Mouse (Mus musculus) heart, embryonic 12.5 days (tissue): ENCODE data around the gene Grin3b. TPM values are rescaled to one million over a fixed set of nuclear protein-coding genes. Genes with fewer than 3 reads are reported as not detected.

Experiments
- ATAC-seq: fragments of 200-750 bp; cut with Nextera tagmentation; 2 replicates; pipeline ENCODE4 v1.8.0; 2017; ENCODE audit warnings: moderate TSS enrichment, moderate library complexity; ENCODE audit not compliant: insufficient number of reproducible peaks, low FRiP score
- H3K27ac ChIP-seq: fragments of 300-500 bp; sonication (generic); 2 replicates; pipeline ENCODE4 v1.5.1; 2016; ENCODE audit warnings: mild to moderate bottlenecking, moderate library complexity; ENCODE audit not compliant: poor library complexity, severe bottlenecking
- H3K27me3 ChIP-seq: fragments of 300-500 bp; sonication (generic); replicated peaks from 2 replicates; pipeline ENCODE4 v1.6.1; 2016; ENCODE audit warnings: mild to moderate bottlenecking, moderate library complexity
- H3K36me3 ChIP-seq: fragments of 300-500 bp; sonication (generic); 2 replicates; pipeline ENCODE4 v1.6.1; 2016; ENCODE audit warnings: mild to moderate bottlenecking, moderate library complexity
- H3K4me1 ChIP-seq: fragments of 300-500 bp; sonication (generic); replicated peaks from 2 replicates; pipeline ENCODE4 v1.6.1; 2016; ENCODE audit warnings: mild to moderate bottlenecking
- H3K4me2 ChIP-seq: fragments of 300-500 bp; sonication (generic); 2 replicates; pipeline ENCODE4 v1.6.1; 2016; ENCODE audit warnings: mild to moderate bottlenecking, moderate library complexity
- H3K4me3 ChIP-seq: fragments of 300-500 bp; sonication (generic); 2 replicates; pipeline ENCODE4 v1.5.1; 2016; ENCODE audit warnings: mild to moderate bottlenecking
- H3K9ac ChIP-seq: fragments of 300-500 bp; sonication (generic); 2 replicates; pipeline ENCODE4 v1.6.1; 2016; ENCODE audit warnings: mild to moderate bottlenecking, moderate library complexity
- H3K9me3 ChIP-seq: fragments of 300-500 bp; sonication (generic); replicated peaks from 2 replicates; pipeline ENCODE4 v1.6.1; 2016; ENCODE audit warnings: mild to moderate bottlenecking, moderate library complexity
- WGBS: fragments of 180-500 bp; shearing (Covaris S2); methylation state at CpG from one replicate; pipeline ENCODE4 v1.1.7; 2016; 5-methylcytosine and 5-hydroxymethylcytosine counted together
- polyA plus RNA-seq: library from polyadenylated mRNA; unstranded; fragments of >200 nt; fragmentation: Nextera tagmentation; extraction: Ambion mirVana; gene quantifications from 2 replicates; pipeline ENCODE4 v1.2.1, GENCODE M21; 2016

The Grin3b gene
- polyA plus RNA-seq, 1 experiment from 2014 or later = 0.29 TPM

GRCm38 (mm10) chr10:80002829-80003228 lies 32.3 kb downstream of the Grin3b start:
- 0 out of 2 replicates have a peak overlapping the region, but pooled peaks have one; percentile 21 for H3K9ac ChIP-seq

DNA sequence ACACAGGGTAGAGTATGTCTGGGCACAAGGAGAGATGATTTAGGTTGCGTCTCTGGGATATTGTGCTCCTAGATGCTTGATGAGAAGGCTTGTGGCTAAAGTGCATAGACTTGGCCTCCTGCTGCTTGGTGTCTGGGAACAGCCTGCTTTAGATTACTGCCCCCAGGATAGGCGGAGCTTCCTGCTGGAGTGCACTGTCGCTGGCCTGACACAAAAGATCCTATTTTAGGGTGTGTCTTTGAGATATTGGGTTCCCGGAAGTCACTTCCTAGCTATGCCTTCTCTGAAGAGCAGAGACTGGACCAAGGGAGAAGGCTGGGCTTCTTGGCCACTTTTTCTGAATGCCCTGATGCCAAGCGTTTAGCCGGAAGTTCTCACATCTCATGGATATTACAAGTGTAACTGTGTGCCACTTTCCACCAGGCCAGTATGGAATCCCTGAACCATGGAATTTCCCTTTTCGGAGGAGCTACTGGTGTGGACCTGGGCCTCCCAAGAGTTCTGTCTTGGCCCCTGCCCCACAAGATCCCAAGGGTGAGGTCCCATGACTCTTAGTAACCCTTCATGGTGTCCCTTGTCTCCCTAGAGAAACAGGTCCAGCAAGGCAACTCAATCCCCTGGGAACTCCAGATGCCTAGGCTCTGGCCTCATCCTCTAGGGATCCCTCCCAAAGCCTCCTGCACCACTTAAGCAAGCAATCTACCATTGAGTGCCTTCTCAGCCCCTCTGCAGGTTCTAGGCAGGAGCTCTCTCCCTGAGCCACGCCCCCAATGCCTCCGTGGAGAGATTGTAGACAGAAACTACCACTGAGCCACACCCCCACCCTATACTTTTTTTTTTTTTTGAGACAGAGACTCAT lies 33.1 kb downstream of the Grin3b start:
- WGBS = 52% methylated on average over 9 of the region's 9 CpGs
- H3K27me3 ChIP-seq = peaks cover 37% of the 10 kb centered on the region
- H3K27ac ChIP-seq = no peak overlapping the region
- H3K9me3 ChIP-seq = no peaks in the 10 kb centered on the region
- ATAC-seq = 0 out of 2 replicates have a peak, but pooled peaks have one; percentile 15
- peaks cover 19% of the 10 kb centered on the region for H3K4me1 ChIP-seq
- H3K4me2 ChIP-seq = 0 out of 2 replicates have a peak overlapping the region, but pooled peaks have one; percentile 1
- 0 out of 2 replicates have a peak overlapping the region, but pooled peaks have one; percentile 21 for H3K9ac ChIP-seq
- H3K4me3 ChIP-seq = no peak overlapping the region
- H3K36me3 ChIP-seq = peaks cover 10% of the 10 kb centered on the region

More at GRCm38 (mm10) chr10:80002829-80003228, 32.3 kb downstream of the Grin3b start:
- H3K27me3 ChIP-seq = peaks cover 43% of the 10 kb centered on the region
- H3K4me2 ChIP-seq = peak overlapping the region; percentile 1; the same call in 1 of the 2 replicates
- no peak for ATAC-seq
- no peak overlapping the region for H3K27ac ChIP-seq
- H3K9me3 ChIP-seq = no peaks in the 10 kb centered on the region
- 25% methylated on average over 21 of the region's 21 CpGs for WGBS
- peaks cover 25% of the 10 kb centered on the region for H3K4me1 ChIP-seq
- H3K4me3 ChIP-seq = 0 out of 2 replicates have a peak overlapping the region, but pooled peaks have one; percentile 0
- peaks cover 3% of the 10 kb centered on the region; the same call in 1 of the 2 replicates for H3K36me3 ChIP-seq

DNA sequence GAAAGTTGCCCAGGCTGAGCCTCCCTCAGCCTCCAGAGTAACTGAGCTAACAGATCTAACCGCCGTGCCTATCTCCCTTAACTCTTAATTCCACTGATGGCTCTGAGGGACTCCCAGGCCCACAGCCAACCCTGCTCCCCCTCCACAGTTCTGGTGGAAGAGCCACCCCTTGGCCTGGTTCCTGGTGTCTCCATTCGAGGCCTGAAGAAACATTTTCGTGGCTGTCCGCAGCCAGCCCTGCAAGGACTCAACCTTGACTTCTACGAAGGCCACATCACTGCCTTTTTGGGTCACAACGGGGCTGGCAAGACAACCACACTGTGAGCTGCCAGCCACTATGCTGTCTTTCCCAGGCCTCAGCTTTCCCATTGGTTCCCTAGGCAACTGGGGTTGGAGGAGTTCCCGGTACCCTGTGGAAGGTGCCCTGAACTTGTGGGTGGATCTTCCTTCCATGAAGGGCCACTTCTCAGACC lies 33.8 kb downstream of the Grin3b start:
- Histone ChIP-seq H3K27ac (no peak overlapping the region), H3K27me3 (peaks cover 33% of the 10 kb centered on the region), H3K9ac (no peak overlapping the region), H3K9me3 (no peaks in the 10 kb centered on the region), H3K4me3 (no peak overlapping the region), H3K4me1 (peaks cover 19% of the 10 kb centered on the region), H3K36me3 (peaks cover 16% of the 10 kb centered on the region), H3K4me2 (no peak overlapping the region)
- no peak for ATAC-seq
- 82% methylated on average over 8 of the region's 8 CpGs for WGBS

DNA sequence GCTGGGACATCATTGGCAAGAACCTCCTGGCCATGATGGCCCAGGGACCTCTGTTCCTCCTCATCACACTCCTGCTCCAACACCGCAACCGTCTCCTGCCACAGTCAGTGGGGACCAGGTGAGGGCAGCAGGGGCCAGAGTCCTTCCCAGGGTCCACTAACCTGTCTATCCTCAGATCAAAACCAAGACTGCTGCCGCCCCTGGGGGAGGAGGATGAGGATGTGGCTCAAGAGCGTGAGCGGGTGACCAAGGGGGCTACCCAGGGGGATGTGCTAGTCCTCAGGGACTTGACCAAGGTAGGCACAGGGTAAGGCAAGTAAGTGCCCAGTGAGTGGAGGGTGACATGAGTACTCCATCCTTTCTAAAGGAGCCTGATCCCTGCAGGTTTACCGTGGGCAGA lies 41.2 kb downstream of the Grin3b start:
- WGBS = 82% methylated on average over 6 of the region's 6 CpGs
- Histone ChIP-seq H3K27ac (no peak overlapping the region), H3K36me3 (peaks cover 45% of the 10 kb centered on the region), H3K9ac (no peak overlapping the region), H3K4me1 (peaks cover 8% of the 10 kb centered on the region; the same call in 1 of the 2 replicates), H3K4me2 (no peak overlapping the region), H3K27me3 (peaks cover 45% of the 10 kb centered on the region), H3K4me3 (no peak overlapping the region), H3K9me3 (peaks cover 20% of the 10 kb centered on the region)
- ATAC-seq = no peak

- Histone ChIP-seq H3K4me3 (no peak overlapping the region), H3K36me3 (peaks cover 35% of the 10 kb centered on the region), H3K27me3 (peaks cover 50% of the 10 kb centered on the region), H3K9ac (no peak overlapping the region), H3K27ac (no peak overlapping the region), H3K4me1 (peaks cover 10% of the 10 kb centered on the region), H3K9me3 (peaks cover 20% of the 10 kb centered on the region), H3K4me2 (no peak overlapping the region)
- WGBS = 37% methylated on average over 25 of the region's 25 CpGs
- ATAC-seq = no peak
Observed at GRCm38 (mm10) chr10:80013609-80014008, 43.1 kb downstream of the Grin3b start.

DNA sequence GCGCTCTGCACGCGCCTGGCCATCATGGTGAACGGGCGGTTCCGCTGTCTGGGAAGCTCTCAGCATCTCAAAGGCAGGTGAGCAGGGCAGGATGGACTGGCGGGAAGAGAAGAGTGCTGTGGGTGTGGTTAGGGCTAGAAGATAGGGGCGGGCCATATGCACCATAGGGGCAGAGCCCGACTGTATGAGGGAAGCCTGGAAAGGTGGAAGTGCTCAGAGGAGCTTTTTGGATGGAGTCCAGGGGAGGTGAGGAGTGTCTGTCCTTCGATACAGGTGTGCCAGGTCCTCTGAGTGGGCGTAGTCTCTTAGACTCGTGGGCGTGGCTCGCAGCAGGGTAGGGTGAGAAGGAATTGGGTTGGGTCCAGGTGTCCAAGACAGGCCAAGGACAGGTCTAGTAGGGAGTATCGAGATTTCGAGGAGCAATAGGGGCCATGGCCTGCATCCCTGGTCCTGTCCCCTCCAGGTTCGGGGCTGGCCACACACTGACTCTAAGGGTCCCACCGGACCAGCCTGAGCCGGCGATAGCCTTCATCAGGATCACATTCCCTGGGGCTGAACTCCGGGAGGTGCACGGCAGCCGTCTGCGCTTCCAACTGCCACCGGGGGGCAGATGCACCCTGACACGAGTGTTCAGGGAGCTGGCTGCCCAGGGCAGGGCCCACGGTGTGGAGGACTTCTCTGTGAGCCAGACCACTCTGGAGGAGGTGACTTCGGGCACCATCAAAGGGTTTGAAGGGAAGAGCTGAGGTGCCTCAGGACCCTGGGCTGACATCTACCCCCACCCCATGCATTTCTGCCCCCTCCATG lies 44.2 kb downstream of the Grin3b start:
- peaks cover 27% of the 10 kb centered on the region for H3K36me3 ChIP-seq
- H3K27ac ChIP-seq = no peak overlapping the region
- H3K4me1 ChIP-seq = peaks cover 21% of the 10 kb centered on the region
- no peak overlapping the region for H3K9ac ChIP-seq
- 29% methylated on average over 28 of the region's 28 CpGs for WGBS
- H3K9me3 ChIP-seq = peaks cover 18% of the 10 kb centered on the region
- peaks cover 50% of the 10 kb centered on the region for H3K27me3 ChIP-seq
- H3K4me3 ChIP-seq = no peak overlapping the region
- no peak overlapping the region for H3K4me2 ChIP-seq
- ATAC-seq = no peak

- no peak overlapping the region for H3K27ac ChIP-seq
- no peak overlapping the region for H3K4me3 ChIP-seq
- peaks cover 50% of the 10 kb centered on the region for H3K27me3 ChIP-seq
- 67% methylated on average over 10 of the region's 10 CpGs for WGBS
- no peak overlapping the region for H3K4me2 ChIP-seq
- H3K4me1 ChIP-seq = peaks cover 28% of the 10 kb centered on the region
- H3K9ac ChIP-seq = no peak overlapping the region; the same call in 1 of the 2 replicates
- peaks cover 11% of the 10 kb centered on the region for H3K9me3 ChIP-seq
- ATAC-seq = no peak
- peaks cover 18% of the 10 kb centered on the region for H3K36me3 ChIP-seq
Observed at GRCm38 (mm10) chr10:80015583-80015982, 45.1 kb downstream of the Grin3b start.

DNA sequence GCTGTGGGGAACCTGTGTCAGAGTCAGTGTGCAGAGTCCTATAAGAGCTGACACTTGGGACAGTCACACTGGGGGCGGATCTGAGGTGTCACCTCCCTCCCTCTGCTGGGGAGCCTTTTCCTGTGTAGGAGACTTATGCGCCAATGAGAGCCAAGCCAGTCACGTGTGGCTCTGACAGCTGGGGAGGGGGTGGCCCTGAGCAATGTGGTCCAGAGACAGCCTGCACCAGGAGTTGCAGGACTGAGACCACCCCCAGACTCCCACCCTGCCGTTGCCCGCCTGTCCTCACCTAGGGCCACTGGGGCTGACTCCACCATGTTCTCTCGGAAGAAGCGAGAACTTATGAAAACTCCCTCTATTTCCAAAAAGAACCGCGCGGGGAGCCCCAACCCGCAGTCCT lies 46.0 kb downstream of the Grin3b start, which contains the start of gene Arhgap45:
Gene Arhgap45, plus strand, starts transcription at position 143 of the 400 bp plus-strand sequence.
- ATAC-seq = no peak
- 56% methylated on average over 11 of the region's 11 CpGs for WGBS
- peaks cover 50% of the 10 kb centered on the region for H3K27me3 ChIP-seq
- H3K36me3 ChIP-seq = peaks cover 9% of the 10 kb centered on the region; the same call in 1 of the 2 replicates
- H3K4me3 ChIP-seq = no peak within 1 kb of the TSS
- peaks cover 29% of the 10 kb centered on the region for H3K4me1 ChIP-seq
- H3K27ac ChIP-seq = no peak within 1 kb of the TSS
- H3K9me3 ChIP-seq = 0 out of 2 replicates have a peak, but pooled peaks cover 3% of the 10 kb centered on the region
- H3K9ac ChIP-seq = no peak within 1 kb of the TSS; the same call in 1 of the 2 replicates
- peak within 1 kb of the TSS; percentile 25; the same call in 1 of the 2 replicates for H3K4me2 ChIP-seq

DNA sequence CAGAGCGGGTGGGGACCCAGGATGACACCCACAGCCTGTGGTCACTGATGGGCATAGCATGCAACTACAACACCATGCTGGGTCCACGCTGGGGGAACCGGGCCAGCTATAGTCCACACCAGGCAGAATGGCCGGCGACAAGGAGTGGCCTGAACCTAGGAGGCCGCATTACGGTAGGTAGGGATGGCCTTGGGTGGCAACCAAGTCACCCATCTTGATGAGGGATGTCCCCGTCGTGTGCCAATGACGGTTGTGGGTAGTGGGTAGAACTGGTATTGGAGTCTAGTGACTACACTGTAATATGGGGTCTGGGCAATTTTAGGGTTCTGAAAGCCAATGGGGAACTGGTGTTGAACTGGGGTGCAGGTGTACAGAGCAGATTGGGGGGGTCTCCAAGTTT lies 46.4 kb downstream of the Grin3b start:
- no peak overlapping the region for H3K4me3 ChIP-seq
- peaks cover 29% of the 10 kb centered on the region for H3K4me1 ChIP-seq
- peak overlapping the region; percentile 25; the same call in 1 of the 2 replicates for H3K4me2 ChIP-seq
- H3K27me3 ChIP-seq = peaks cover 46% of the 10 kb centered on the region
- no peaks in the 10 kb centered on the region for H3K9me3 ChIP-seq
- no peak overlapping the region for H3K9ac ChIP-seq
- no peak for ATAC-seq
- no peak overlapping the region for H3K27ac ChIP-seq
- H3K36me3 ChIP-seq = peaks cover 6% of the 10 kb centered on the region; the same call in 1 of the 2 replicates
- 89% methylated on average over 10 of the region's 10 CpGs for WGBS

DNA sequence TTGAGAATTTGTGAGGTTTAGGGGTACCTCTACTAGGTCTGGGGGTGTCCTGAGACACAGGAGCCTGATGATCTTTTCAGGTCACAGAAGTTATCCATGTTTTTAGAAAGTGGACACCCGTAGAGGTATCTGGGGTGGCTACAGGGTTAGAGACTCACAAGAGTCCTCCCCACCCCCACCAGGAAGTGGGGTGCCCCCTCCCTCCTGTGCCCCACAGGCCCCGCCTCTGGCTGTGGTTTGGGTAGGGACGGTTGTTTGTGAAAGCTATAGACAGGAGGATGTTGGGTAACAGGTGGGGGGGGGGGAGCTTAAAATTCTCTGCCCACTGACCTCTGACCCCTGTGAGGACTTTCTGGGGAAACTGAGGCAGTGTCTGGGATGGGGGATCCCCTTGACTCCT lies 46.8 kb downstream of the Grin3b start:
- 71% methylated on average over 3 of the region's 3 CpGs for WGBS
- peak overlapping the region; percentile 23; the same call in 1 of the 2 replicates for H3K4me2 ChIP-seq
- peaks cover 6% of the 10 kb centered on the region; the same call in 1 of the 2 replicates for H3K36me3 ChIP-seq
- peaks cover 42% of the 10 kb centered on the region for H3K27me3 ChIP-seq
- H3K4me1 ChIP-seq = peaks cover 29% of the 10 kb centered on the region
- H3K27ac ChIP-seq = no peak overlapping the region
- H3K9ac ChIP-seq = no peak overlapping the region
- no peaks in the 10 kb centered on the region for H3K9me3 ChIP-seq
- H3K4me3 ChIP-seq = no peak overlapping the region
- ATAC-seq = no peak
